Mouse (Mus musculus): Measurements from ENCODE around the gene Wbp2nl.

DNA sequence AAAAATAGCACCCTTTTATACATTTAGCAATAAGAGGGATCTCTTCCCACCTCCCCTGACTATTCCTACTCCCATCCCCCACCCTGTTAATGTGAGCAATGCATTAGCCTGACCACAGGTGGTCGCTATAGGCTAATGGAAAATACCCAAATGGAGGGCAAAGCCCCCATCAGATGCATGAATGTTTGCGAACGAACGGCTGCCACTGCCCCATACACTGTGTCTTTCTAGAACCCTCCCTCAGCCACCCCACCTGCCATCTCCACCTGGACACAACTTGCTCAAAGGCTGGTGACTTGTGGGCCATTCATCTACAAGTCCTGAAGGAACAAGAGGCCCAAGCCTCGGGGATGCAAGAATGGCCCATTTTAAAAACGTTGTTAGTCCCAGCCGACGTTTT is 4.7 kb upstream of the Wbp2nl start:
- no peak for TF ChIP-seq CTCF (IDR thresholded peaks at IDR 0.05; ENCODE audit: low read depth, low read length)
- no peak for TF ChIP-seq POLR2A (IDR thresholded peaks at IDR 0.05; ENCODE audit: borderline replicate concordance, low read depth, low read length)
